Mouse (Mus musculus): Measurements from ENCODE around the gene Dpf3.

DNA sequence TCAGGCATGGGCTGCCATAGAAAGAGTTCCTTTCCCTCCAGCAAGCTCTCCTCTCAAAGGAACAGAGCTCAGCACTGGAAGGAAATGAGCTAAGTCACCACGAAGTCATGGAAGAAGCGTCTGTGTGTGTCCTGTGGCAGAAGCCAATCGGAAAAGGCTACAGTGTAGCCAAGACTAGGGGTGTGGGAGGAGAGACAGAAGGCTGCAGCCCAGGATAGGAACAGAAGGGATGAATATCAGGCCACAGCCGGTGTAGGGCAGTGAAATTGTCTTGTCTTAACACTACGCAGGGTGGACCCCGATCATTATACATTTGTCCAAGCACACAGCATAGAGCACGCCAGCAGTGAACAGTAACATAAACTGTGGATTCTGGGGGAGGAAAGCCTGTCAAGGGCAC is 157.5 kb downstream of the Dpf3 start:
- no peak for TF ChIP-seq CTCF (IDR thresholded peaks at IDR 0.05; ENCODE audit: extremely low read depth, insufficient read depth, insufficient read length, insufficient replicate concordance)
- no peak for TF ChIP-seq POLR2A (IDR thresholded peaks at IDR 0.05; ENCODE audit: low read depth, low read length)
